Comparison of ENCODE assay signal across 8 mouse cellular contexts in genomic region chr2:121139266-121140017, GRCm38 (mm10). TPM values are rescaled to one million over a fixed set of nuclear protein-coding genes. Genes with fewer than 3 reads are reported as not detected.
DNase-seq lines count a peak whose midpoint lies in the region; ATAC-seq lines count a peak whose summit lies in the region.

No protein-coding gene starts in this region.

- H3K4me1 ChIP-seq in erythroblast, embryonic 14.5 days (ENCODE audit: control insufficient read depth) = peaks cover 40% of the 10 kb centered on the region
- H3K4me1 ChIP-seq in limb, embryonic 10.5 days = peaks cover 23% of the 10 kb centered on the region
- peaks cover 33% of the 10 kb centered on the region for H3K4me1 ChIP-seq in midbrain, embryonic 10.5 days
- peaks cover 14% of the 10 kb centered on the region for H3K4me1 ChIP-seq in stomach, embryonic 15.5 days

- peak; percentile 18 to 24; a peak in 2 of 4 replicates for ATAC-seq in hematopoietic stem cell, adult 5-6 weeks (replicated peaks in 1 of 2; ENCODE audit: insufficient read depth in 1 of 2, low FRiP score in 2 of 2, low TSS enrichment in 1 of 2, low read depth in 1 of 2, poor library complexity in 2 of 2, severe bottlenecking in 2 of 2)
- no peak; the same call in 1 of the 2 replicates for ATAC-seq in stomach, embryonic 15.5 days (ENCODE audit: insufficient read depth, low FRiP score, low read depth)

- H3K4me2 ChIP-seq in stomach, embryonic 15.5 days = peak overlapping the region; percentile 79

- peaks cover 37% of the 10 kb centered on the region for H3K36me3 ChIP-seq in erythroblast, embryonic 14.5 days (ENCODE audit: control insufficient read depth)
- peaks cover 40% of the 10 kb centered on the region for H3K36me3 ChIP-seq in limb, embryonic 10.5 days
- H3K36me3 ChIP-seq in midbrain, embryonic 10.5 days = peaks cover 43% of the 10 kb centered on the region
- peaks cover 19% of the 10 kb centered on the region; the same call in 1 of the 2 replicates for H3K36me3 ChIP-seq in stomach, embryonic 15.5 days

- WGBS in limb, embryonic 10.5 days = 59% methylated on average over 29 of the region's 29 CpGs
- 61% methylated on average over 29 of the region's 29 CpGs for WGBS in midbrain, embryonic 10.5 days
- 48% methylated on average over 29 of the region's 29 CpGs for WGBS in stomach, embryonic 15.5 days

- DNase-seq in layer of hippocampus, adult 11-12 months (ENCODE audit: low spot score) = peak; percentile 15
- DNase-seq in layer of hippocampus, postnatal 36 days = no peak
- peak; percentile 48 for DNase-seq in adrenal gland, postnatal 25 days
- no peak for DNase-seq in limb, embryonic 10.5 days (ENCODE audit: low spot score)
- DNase-seq in midbrain, embryonic 10.5 days (ENCODE audit: low spot score) = no peak

- peaks cover 2% of the 10 kb centered on the region; the same call in 1 of the 2 replicates for H3K9me3 ChIP-seq in erythroblast, embryonic 14.5 days (ENCODE audit: control insufficient read depth, low read length)
- H3K9me3 ChIP-seq in limb, embryonic 10.5 days (replicated peaks) = peaks cover 3% of the 10 kb centered on the region; the same call in 1 of the 2 replicates
- peaks cover 18% of the 10 kb centered on the region for H3K9me3 ChIP-seq in midbrain, embryonic 10.5 days (replicated peaks)
- no peaks in the 10 kb centered on the region for H3K9me3 ChIP-seq in stomach, embryonic 15.5 days

- H3K4me3 ChIP-seq in erythroblast, embryonic 14.5 days (replicated peaks) = peak overlapping the region; percentile 100
- H3K4me3 ChIP-seq in limb, embryonic 10.5 days = peak overlapping the region; percentile 76
- peak overlapping the region; percentile 71 for H3K4me3 ChIP-seq in midbrain, embryonic 10.5 days
- H3K4me3 ChIP-seq in stomach, embryonic 15.5 days (replicated peaks) = peak overlapping the region; percentile 67

- peak overlapping the region; percentile 60 for H3K9ac ChIP-seq in stomach, embryonic 15.5 days

- no peaks in the 10 kb centered on the region for H3K27me3 ChIP-seq in erythroblast, embryonic 14.5 days (ENCODE audit: control insufficient read depth)
- no peaks in the 10 kb centered on the region for H3K27me3 ChIP-seq in limb, embryonic 10.5 days (ENCODE audit: low read depth, poor library complexity, severe bottlenecking)
- H3K27me3 ChIP-seq in midbrain, embryonic 10.5 days (ENCODE audit: low read depth, poor library complexity, severe bottlenecking) = no peaks in the 10 kb centered on the region
- H3K27me3 ChIP-seq in stomach, embryonic 15.5 days (replicated peaks) = no peaks in the 10 kb centered on the region

- peak overlapping the region; percentile 97 for H3K27ac ChIP-seq in limb, embryonic 10.5 days
- H3K27ac ChIP-seq in midbrain, embryonic 10.5 days (replicated peaks) = peak overlapping the region; percentile 96
- peak overlapping the region; percentile 98 for H3K27ac ChIP-seq in stomach, embryonic 15.5 days

RNA-seq across cellular contexts. Expression of gene Adal, which starts 0.8 kb away (rescaled TPM):
- 10 to 100 TPM; 22.7 to 24.1 TPM for total RNA-seq in layer of hippocampus, postnatal 36 days (2021)
- 19.4 and 21.5 TPM in 2 replicates for total RNA-seq in adrenal gland, postnatal 25 days (2021)
- 0.20 and 0.50 TPM in 2 replicates for polyA plus RNA-seq in erythroblast, embryonic 14.5 days (2012)
- total RNA-seq in hematopoietic stem cell, adult 5-6 weeks (2017) = 11.0 and 25.7 TPM in 2 replicates
- polyA plus RNA-seq in limb, embryonic 10.5 days (2016; fragmentation: Nextera tagmentation; extraction: Ambion mirVana) = 15.4 and 22.2 TPM in 2 replicates
- polyA plus RNA-seq in midbrain, embryonic 10.5 days (2016; fragmentation: Nextera tagmentation; extraction: Ambion mirVana) = 29.6 and 34.0 TPM in 2 replicates
- 19.1 and 19.5 TPM in 2 replicates for polyA plus RNA-seq in stomach, embryonic 15.5 days (2015; fragmentation: Nextera tagmentation; extraction: Ambion mirVana)

RNA-seq across cellular contexts. Expression of gene Lcmt2, which starts 1.0 kb away (rescaled TPM):
- 1 to 10 TPM; 7.0 to 7.2 TPM for total RNA-seq in layer of hippocampus, postnatal 36 days (2021)
- 11.4 and 12.3 TPM in 2 replicates for total RNA-seq in adrenal gland, postnatal 25 days (2021)
- 0.27 and 0.32 TPM in 2 replicates for polyA plus RNA-seq in erythroblast, embryonic 14.5 days (2012)
- 11.6 and 13.9 TPM in 2 replicates for total RNA-seq in hematopoietic stem cell, adult 5-6 weeks (2017)
- 18.2 and 22.6 TPM in 2 replicates for polyA plus RNA-seq in limb, embryonic 10.5 days (2016; fragmentation: Nextera tagmentation; extraction: Ambion mirVana)
- 21.9 and 22.8 TPM in 2 replicates for polyA plus RNA-seq in midbrain, embryonic 10.5 days (2016; fragmentation: Nextera tagmentation; extraction: Ambion mirVana)
- polyA plus RNA-seq in stomach, embryonic 15.5 days (2015; fragmentation: Nextera tagmentation; extraction: Ambion mirVana) = 20.1 and 23.1 TPM in 2 replicates

RNA-seq across cellular contexts. Expression of gene Tgm7, which starts 29.8 kb away (rescaled TPM):
- total RNA-seq in layer of hippocampus, postnatal 36 days (2021) = under 1 TPM; 0.18 to 0.20 TPM
- total RNA-seq in adrenal gland, postnatal 25 days (2021) = not detected in 2 replicates
- not detected in 2 replicates for polyA plus RNA-seq in erythroblast, embryonic 14.5 days (2012)
- total RNA-seq in hematopoietic stem cell, adult 5-6 weeks (2017) = not detected in 2 replicates
- not detected in 2 replicates for polyA plus RNA-seq in limb, embryonic 10.5 days (2016; fragmentation: Nextera tagmentation; extraction: Ambion mirVana)
- not detected in 2 replicates for polyA plus RNA-seq in midbrain, embryonic 10.5 days (2016; fragmentation: Nextera tagmentation; extraction: Ambion mirVana)
- polyA plus RNA-seq in stomach, embryonic 15.5 days (2015; fragmentation: Nextera tagmentation; extraction: Ambion mirVana) = 0.40 and 0.52 TPM in 2 replicates

RNA-seq across cellular contexts. Expression of gene Tubgcp4, which starts 31.0 kb away (rescaled TPM):
- total RNA-seq in layer of hippocampus, postnatal 36 days (2021) = 10 to 100 TPM; 40.3 to 45.9 TPM
- total RNA-seq in adrenal gland, postnatal 25 days (2021) = 47.1 and 56.7 TPM in 2 replicates
- 1.1 and 1.3 TPM in 2 replicates for polyA plus RNA-seq in erythroblast, embryonic 14.5 days (2012)
- total RNA-seq in hematopoietic stem cell, adult 5-6 weeks (2017) = 33.9 and 35.0 TPM in 2 replicates
- polyA plus RNA-seq in limb, embryonic 10.5 days (2016; fragmentation: Nextera tagmentation; extraction: Ambion mirVana) = 78.0 and 82.8 TPM in 2 replicates
- 81.2 and 84.2 TPM in 2 replicates for polyA plus RNA-seq in midbrain, embryonic 10.5 days (2016; fragmentation: Nextera tagmentation; extraction: Ambion mirVana)
- 50.5 and 51.0 TPM in 2 replicates for polyA plus RNA-seq in stomach, embryonic 15.5 days (2015; fragmentation: Nextera tagmentation; extraction: Ambion mirVana)

RNA-seq across cellular contexts. Expression of gene Zscan29, which starts 31.5 kb away (rescaled TPM):
- total RNA-seq in layer of hippocampus, postnatal 36 days (2021) = 1 to 10 TPM; 6.3 to 8.2 TPM
- total RNA-seq in adrenal gland, postnatal 25 days (2021) = 20.7 and 22.9 TPM in 2 replicates
- 0.47 and 0.48 TPM in 2 replicates for polyA plus RNA-seq in erythroblast, embryonic 14.5 days (2012)
- total RNA-seq in hematopoietic stem cell, adult 5-6 weeks (2017) = 19.2 and 27.1 TPM in 2 replicates
- polyA plus RNA-seq in limb, embryonic 10.5 days (2016; fragmentation: Nextera tagmentation; extraction: Ambion mirVana) = 9.8 and 10.2 TPM in 2 replicates
- 13.2 and 13.8 TPM in 2 replicates for polyA plus RNA-seq in midbrain, embryonic 10.5 days (2016; fragmentation: Nextera tagmentation; extraction: Ambion mirVana)
- 8.6 and 9.7 TPM in 2 replicates for polyA plus RNA-seq in stomach, embryonic 15.5 days (2015; fragmentation: Nextera tagmentation; extraction: Ambion mirVana)

Comparison
In these comparisons a context has a peak if more than half of its experiments do, and no peak if none do; other contexts are left out.
1. DNase-seq: peak in layer of hippocampus, adult 11-12 months (single experiment) and adrenal gland, postnatal 25 days (single experiment); none in layer of hippocampus, postnatal 36 days (0 of 2), limb, embryonic 10.5 days (single experiment) and midbrain, embryonic 10.5 days (single experiment).
2. RNA of gene Adal, which starts 0.8 kb away (polyA plus RNA-seq): 29.6 to 34.0 TPM in midbrain, embryonic 10.5 days, 15.4 to 22.2 TPM in limb, embryonic 10.5 days and 19.1 to 19.5 TPM in stomach, embryonic 15.5 days; 0.20 to 0.50 TPM in erythroblast, embryonic 14.5 days; every median in the first group is over 10 times any median in the second.
3. RNA of gene Lcmt2, which starts 1.0 kb away (polyA plus RNA-seq): 18.2 to 22.6 TPM in limb, embryonic 10.5 days, 21.9 to 22.8 TPM in midbrain, embryonic 10.5 days and 20.1 to 23.1 TPM in stomach, embryonic 15.5 days; 0.27 to 0.32 TPM in erythroblast, embryonic 14.5 days; every median in the first group is over 10 times any median in the second.
4. Peak in every context shown above with its lines, with median percentiles within 50 percentile points of each other: H3K4me3 ChIP-seq and H3K27ac ChIP-seq.